Mouse (Mus musculus): ENCODE results near the gene Sgms2. TPM values are rescaled to one million over a fixed set of nuclear protein-coding genes. Genes with fewer than 3 reads are reported as not detected.

The Sgms2 gene
- polyA plus RNA-seq, 1 experiment = not detected

GRCm38 (mm10) chr3:131271157-131271556 lies 220.1 kb downstream of the Sgms2 start:
- no peak for TF ChIP-seq GATA1 (IDR thresholded peaks at IDR 0.05; ENCODE audit: low read length)

- TF ChIP-seq GATA1 (IDR thresholded peaks at IDR 0.05; ENCODE audit: low read length) = no peak
Observed at GRCm38 (mm10) chr3:131270381-131270780, 220.8 kb downstream of the Sgms2 start.

Other genes starting within 250 kb of the Sgms2 start
- gene Hadh, start 219.3 kb downstream of the Sgms2 start, polyA plus RNA-seq (2012) = 26.6 and 36.3 TPM in 2 replicates
- not detected in 2 replicates for gene Cyp2u1, start 188.2 kb downstream of the Sgms2 start, polyA plus RNA-seq (2012)
- 9.2 and 21.7 TPM in 2 replicates for gene Papss1, start 73.4 kb upstream of the Sgms2 start, polyA plus RNA-seq (2012)

Measured in G1E-ER4 (cell line).